39 mouse cellular contexts compared by ENCODE assay signal in the genomic region with DNA sequence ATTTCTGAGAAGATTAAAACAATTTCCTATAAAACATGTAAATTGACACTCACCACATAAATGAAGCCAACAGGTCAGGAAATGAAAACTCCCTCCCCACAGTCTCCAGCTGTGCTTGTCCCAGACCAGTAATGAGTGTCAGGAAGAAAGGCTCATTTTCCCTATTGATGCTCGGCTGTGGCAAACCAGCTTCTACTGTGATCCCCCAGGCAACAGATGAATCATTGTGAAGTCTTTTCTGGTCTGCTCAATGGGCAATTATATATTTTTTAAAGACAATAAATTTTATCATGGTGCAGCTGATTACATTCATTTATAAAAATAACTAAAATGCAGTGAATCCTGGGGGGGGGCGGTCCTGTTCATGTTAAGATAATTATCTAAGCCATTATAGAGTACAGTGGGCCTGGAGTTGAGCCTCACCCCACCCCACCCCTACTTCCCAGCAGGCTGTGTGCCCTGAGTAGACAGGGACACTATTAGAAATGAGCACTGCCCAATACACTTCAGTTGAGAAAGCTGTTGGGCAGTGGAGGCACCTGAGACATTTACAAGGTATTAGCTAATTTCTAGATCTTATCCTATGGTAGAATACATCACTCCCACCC. TPM values are rescaled to one million over a fixed set of nuclear protein-coding genes. Genes with fewer than 3 reads are reported as not detected.
A peak's percentile ranks its signal among the peaks of the same experiment; 100 is the strongest.
DNase-seq lines count a peak whose midpoint lies in the region; ATAC-seq and TF ChIP-seq lines count a peak whose summit lies in the region.
"Had no signal": no experiment of that assay in that cellular context is flagged by ENCODE, and none has a peak within 500 bp of the region (broad histone marks: within the 10 kb centered on the region; RNA-seq: fewer than 3 reads in every experiment).

No protein-coding gene starts in this region.

- H3K36me3 ChIP-seq in heart, embryonic 11.5 days (ENCODE audit: control insufficient read depth, insufficient read depth, low read length): no peaks in the 10 kb centered on the region
- H3K36me3 ChIP-seq in forebrain, embryonic 14.5 days (ENCODE audit: control insufficient read depth, insufficient read depth, low read length): no peaks in the 10 kb centered on the region
- H3K36me3 ChIP-seq in limb, embryonic 14.5 days (ENCODE audit: control insufficient read depth, insufficient read depth, low read length): no peaks in the 10 kb centered on the region
- H3K36me3 ChIP-seq: embryonic facial prominence, embryonic 15.5 days; G1E; heart, embryonic 12.5 days; hindbrain, embryonic 10.5 days; intestine, embryonic 15.5 days; midbrain, embryonic 10.5 days; neural tube, embryonic 13.5 days; stomach, embryonic 15.5 days had no signal

- no peak overlapping the region for H3K4me2 ChIP-seq in heart, embryonic 11.5 days
- no peak overlapping the region for H3K4me2 ChIP-seq in forebrain, embryonic 14.5 days (ENCODE audit: low read length)
- no peak overlapping the region for H3K4me2 ChIP-seq in limb, embryonic 14.5 days (replicated peaks; ENCODE audit: low read depth, low read length, severe bottlenecking)
- H3K4me2 ChIP-seq: embryonic facial prominence, embryonic 15.5 days; heart, embryonic 12.5 days; intestine, embryonic 15.5 days; neural tube, embryonic 13.5 days; stomach, embryonic 15.5 days had no signal

- DNase-seq in heart, adult 11 months: peak; percentile 34
- DNase-seq in brain, embryonic 14.5 days (ENCODE audit: low read depth): peak; percentile 69
- DNase-seq in forebrain, embryonic 14.5 days (ENCODE audit: low spot score): peak; percentile 44
- peak; percentile 4 for DNase-seq in limb, embryonic 14.5 days (ENCODE audit: low spot score)
- DNase-seq in left cerebral cortex, adult 18-20 months (ENCODE audit: low spot score in 2 of 2): no peak
- no peak for DNase-seq in left cerebral cortex, postnatal 4 days
- DNase-seq: adrenal gland, adult 8-10 months; B cell, adult 2 months; cerebellum, adult 11 months; cerebellum, adult 9-11 months; heart, postnatal 10 days; kidney, adult 8-10 months; kidney, postnatal 36 days; lung, postnatal 4 days; right cerebral cortex, adult 18-20 months; right cerebral cortex, postnatal 4 days; thymus, adult 18-20 months; thymus, postnatal 36 days had no signal

- H3K9ac ChIP-seq in heart, embryonic 11.5 days (ENCODE audit: low read depth, low read length): no peak overlapping the region
- no peak overlapping the region for H3K9ac ChIP-seq in forebrain, embryonic 14.5 days (ENCODE audit: low read length)
- no peak overlapping the region for H3K9ac ChIP-seq in limb, embryonic 14.5 days (ENCODE audit: low read depth, low read length, severe bottlenecking)
- H3K9ac ChIP-seq: embryonic facial prominence, embryonic 15.5 days; heart, embryonic 12.5 days; intestine, embryonic 15.5 days; neural tube, embryonic 13.5 days; stomach, embryonic 15.5 days had no signal

- no peaks in the 10 kb centered on the region for H3K27me3 ChIP-seq in heart, embryonic 11.5 days (ENCODE audit: control insufficient read depth, insufficient read depth, low read length)
- H3K27me3 ChIP-seq in forebrain, embryonic 14.5 days (replicated peaks; ENCODE audit: control insufficient read depth, insufficient read depth, low read length): no peaks in the 10 kb centered on the region
- no peaks in the 10 kb centered on the region for H3K27me3 ChIP-seq in limb, embryonic 14.5 days (ENCODE audit: control insufficient read depth, insufficient read depth, low read length)
- H3K27me3 ChIP-seq: embryonic facial prominence, embryonic 15.5 days; heart, embryonic 12.5 days; intestine, embryonic 15.5 days; neural tube, embryonic 13.5 days; stomach, embryonic 15.5 days had no signal

- H3K9me3 ChIP-seq in heart, embryonic 11.5 days (replicated peaks; ENCODE audit: control insufficient read depth, low read length): no peaks in the 10 kb centered on the region
- no peaks in the 10 kb centered on the region for H3K9me3 ChIP-seq in forebrain, embryonic 14.5 days (replicated peaks; ENCODE audit: control insufficient read depth, low read length)
- no peaks in the 10 kb centered on the region for H3K9me3 ChIP-seq in limb, embryonic 14.5 days (ENCODE audit: control insufficient read depth, low read length)
- H3K9me3 ChIP-seq: embryonic facial prominence, embryonic 15.5 days; G1E; heart, embryonic 12.5 days; hindbrain, embryonic 10.5 days; intestine, embryonic 15.5 days; midbrain, embryonic 10.5 days; neural tube, embryonic 13.5 days; stomach, embryonic 15.5 days had no signal

- 67% methylated on average over 2 of the region's 2 CpGs for WGBS in heart, embryonic 11.5 days (ENCODE audit: insufficient replicate concordance)
- 21% methylated on average over 2 of the region's 2 CpGs for WGBS in forebrain, embryonic 14.5 days
- 22% methylated on average over 2 of the region's 2 CpGs for WGBS in limb, embryonic 14.5 days

- TF ChIP-seq CTCF in brain, embryonic 14.5 days (IDR thresholded peaks at IDR 0.05; ENCODE audit: borderline replicate concordance, extremely low read depth, insufficient read depth, insufficient read length): no peak

- TF ChIP-seq POLR2A in brain, embryonic 14.5 days (IDR thresholded peaks at IDR 0.05; ENCODE audit: borderline replicate concordance, extremely low read depth, insufficient read depth, insufficient read length, poor library complexity, severe bottlenecking): no peak
- no peak for TF ChIP-seq POLR2A in limb, embryonic 14.5 days (IDR thresholded peaks at IDR 0.05; ENCODE audit: borderline replicate concordance, extremely low read depth, insufficient read depth, insufficient read length)

- no peaks in the 10 kb centered on the region for H3K4me1 ChIP-seq in heart, embryonic 11.5 days (ENCODE audit: control insufficient read depth, insufficient read depth, low read length)
- H3K4me1 ChIP-seq in forebrain, embryonic 14.5 days (ENCODE audit: control insufficient read depth, insufficient read depth, low read length): no peaks in the 10 kb centered on the region
- H3K4me1 ChIP-seq in limb, embryonic 14.5 days (ENCODE audit: control insufficient read depth, insufficient read depth, low read length): no peaks in the 10 kb centered on the region
- H3K4me1 ChIP-seq: embryonic facial prominence, embryonic 15.5 days; heart, embryonic 12.5 days; intestine, embryonic 15.5 days; midbrain, embryonic 10.5 days; stomach, embryonic 15.5 days had no signal

- intact Hi-C loops in left cerebral cortex, postnatal 4 days (cut with DNase I): no loop called here

- H3K27ac ChIP-seq in heart, embryonic 11.5 days (ENCODE audit: low read depth, low read length): no peak overlapping the region
- no peak overlapping the region for H3K27ac ChIP-seq in forebrain, embryonic 14.5 days (ENCODE audit: low read depth, low read length)
- no peak overlapping the region for H3K27ac ChIP-seq in limb, embryonic 14.5 days (replicated peaks; ENCODE audit: low read depth, low read length)
- H3K27ac ChIP-seq: embryonic facial prominence, embryonic 15.5 days; hindbrain, embryonic 10.5 days; intestine, embryonic 15.5 days; left cerebral cortex, adult 2 months; midbrain, embryonic 10.5 days; neural tube, embryonic 13.5 days; stomach, embryonic 15.5 days had no signal

- no peak for ATAC-seq in heart, embryonic 11.5 days (replicated peaks; ENCODE audit: insufficient number of reproducible peaks, low FRiP score, low TSS enrichment)
- ATAC-seq in forebrain, embryonic 14.5 days: peak; percentile 60; the same call in 1 of the 2 replicates
- no peak for ATAC-seq in limb, embryonic 14.5 days (ENCODE audit: low FRiP score, low read depth)
- ATAC-seq: hindbrain, embryonic 16.5 days; intestine, embryonic 15.5 days; midbrain, embryonic 16.5 days had no signal

- H3K4me3 ChIP-seq in heart, embryonic 11.5 days (ENCODE audit: low read depth, low read length): no peak overlapping the region
- no peak overlapping the region for H3K4me3 ChIP-seq in forebrain, embryonic 14.5 days (ENCODE audit: low read depth, low read length)
- no peak overlapping the region for H3K4me3 ChIP-seq in limb, embryonic 14.5 days (replicated peaks; ENCODE audit: low read length)
- H3K4me3 ChIP-seq: embryonic facial prominence, embryonic 15.5 days; heart, embryonic 12.5 days; hindbrain, embryonic 10.5 days; intestine, embryonic 15.5 days; left cerebral cortex, adult 2 months; midbrain, embryonic 10.5 days; myocyte; neural tube, embryonic 13.5 days; stomach, embryonic 15.5 days had no signal

RNA-seq across cellular contexts. Expression of a gene that starts 22.6 kb away (rescaled TPM):
- not detected in 2 replicates for polyA plus RNA-seq in heart, embryonic 11.5 days (2014; fragmentation: Nextera tagmentation; extraction: Ambion mirVana)
- 0.20 and 0.23 TPM in 2 replicates for polyA plus RNA-seq in brain, embryonic 14.5 days (2012; rRNA removed)
- 0.20 and 0.27 TPM in 2 replicates for polyA plus RNA-seq in forebrain, embryonic 14.5 days (2014; fragmentation: Nextera tagmentation; extraction: Ambion mirVana)
- polyA plus RNA-seq in limb, embryonic 14.5 days (2012; rRNA removed): 0.45 and 0.49 TPM in 2 replicates
- 0.72 and 0.79 TPM in 2 replicates for polyA plus RNA-seq in limb, embryonic 14.5 days (2014; fragmentation: Nextera tagmentation; extraction: Ambion mirVana)
- total RNA-seq in left cerebral cortex, adult 18-20 months (2021): under 1 TPM; 0.73 to 0.81 TPM
- under 1 TPM; 0.42 to 0.46 TPM for total RNA-seq in left cerebral cortex, postnatal 4 days (2021)
- total RNA-seq: CH12.LX; common myeloid progenitor, adult 5-6 weeks; granulocyte monocyte progenitor cell, adult 5-6 weeks; liver, adult 2 months had no signal
- polyA plus RNA-seq: G1E; heart, embryonic 12.5 days; intestine, embryonic 15.5 days; liver, adult 2 months; liver, embryonic 16.5 days; lung, embryonic 16.5 days; myocyte; stomach, embryonic 15.5 days had no signal

RNA-seq across cellular contexts. Expression of a gene that starts 40.9 kb away (rescaled TPM):
- polyA plus RNA-seq in heart, embryonic 11.5 days (2014; fragmentation: Nextera tagmentation; extraction: Ambion mirVana): not detected in 2 replicates
- polyA plus RNA-seq in brain, embryonic 14.5 days (2012; rRNA removed): 0.18 and 0.19 TPM in 2 replicates
- polyA plus RNA-seq in forebrain, embryonic 14.5 days (2014; fragmentation: Nextera tagmentation; extraction: Ambion mirVana): 0.19 and 0.72 TPM in 2 replicates
- polyA plus RNA-seq in limb, embryonic 14.5 days (2012; rRNA removed): not detected in 2 replicates
- 0.10 TPM in 1 of 2 replicates, not detected in the other for polyA plus RNA-seq in limb, embryonic 14.5 days (2014; fragmentation: Nextera tagmentation; extraction: Ambion mirVana)
- total RNA-seq in left cerebral cortex, adult 18-20 months (2021): under 1 TPM in 1 of 2 experiments, not detected in 1; 0.19 TPM
- total RNA-seq in left cerebral cortex, postnatal 4 days (2021): under 1 TPM; 0.14 to 0.16 TPM
- total RNA-seq: adrenal gland, adult 8-10 months; CH12.LX; common myeloid progenitor, adult 5-6 weeks; gastrocnemius, adult 8-10 months; granulocyte monocyte progenitor cell, adult 5-6 weeks; heart, postnatal 10 days; left cerebral cortex, postnatal 36 days; liver, adult 2 months had no signal
- polyA plus RNA-seq: embryonic facial prominence, embryonic 15.5 days; G1E; heart, embryonic 12.5 days; hindbrain, embryonic 10.5 days; hindbrain, embryonic 16.5 days; intestine, embryonic 15.5 days; liver, adult 2 months; liver, embryonic 16.5 days; lung, embryonic 16.5 days; myocyte; neural tube, embryonic 13.5 days; stomach, embryonic 15.5 days had no signal

Comparison
In these comparisons a context has a peak if more than half of its experiments do, and no peak if none do; other contexts are left out.
1. DNase-seq: peak in heart, adult 11 months (single experiment), brain, embryonic 14.5 days (single experiment), forebrain, embryonic 14.5 days (single experiment) and limb, embryonic 14.5 days (single experiment); none in left cerebral cortex, adult 18-20 months (0 of 2) and left cerebral cortex, postnatal 4 days (single experiment).